Mouse (Mus musculus) layer of hippocampus, adult 2 months (tissue): Measurements from ENCODE around the gene Kcnb1. TPM values are rescaled to one million over a fixed set of nuclear protein-coding genes. Genes with fewer than 3 reads are reported as not detected.

Experiments
- DNase-seq, 2 experiments: peaks; one replicate each; pipeline ENCODE4 v3.0.0; 2022; ENCODE audit warnings: low spot score in 2 of 2
- H3K27ac ChIP-seq: fragments of 200-600 bp; 2 replicates; pipeline ENCODE4 v1.8.1; 2022
- H3K4me3 ChIP-seq: fragments of 200-600 bp; 2 replicates; pipeline ENCODE4 v1.8.1; 2022; ENCODE audit warnings: mild to moderate bottlenecking
- CTCF ChIP-seq: fragments of 200-600 bp; conservative IDR thresholded peaks from 2 replicates; pipeline ENCODE4 v1.8.1; 2022; ENCODE audit warnings: antibody characterized with exemption, mild to moderate bottlenecking, moderate library complexity
- total RNA-seq, 2 experiments: library from RNA; stranded (reverse); gene quantifications; 2 replicates each; pipeline ENCODE4 v1.2.3; 2021

The Kcnb1 gene
- total RNA-seq, 2 experiments from 2014 or later = 103 to 105 TPM

DNA sequence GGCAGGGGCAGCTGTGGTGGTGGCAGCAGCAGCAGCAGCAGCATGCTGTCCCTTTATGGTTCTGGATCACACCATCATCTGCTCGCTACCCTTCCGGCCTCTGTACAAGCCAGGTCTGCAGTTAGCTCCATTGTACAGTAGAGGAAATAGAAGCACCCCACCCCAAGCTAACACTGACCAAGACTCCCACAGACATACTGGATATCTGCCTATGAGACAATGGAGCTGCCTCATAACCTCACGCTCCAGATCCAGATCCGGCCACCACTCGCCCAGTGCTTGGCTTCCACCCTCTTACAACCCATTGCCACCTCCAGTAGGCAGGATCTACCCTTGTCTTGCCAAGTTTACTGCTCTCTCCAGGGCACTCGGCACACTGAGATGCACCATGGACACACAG is 14.7 kb downstream of the Kcnb1 start:
- Histone ChIP-seq H3K27ac (no peak overlapping the region), H3K4me3 (no peak overlapping the region)
- DNase-seq = no peak
- no peak for TF ChIP-seq CTCF

DNA sequence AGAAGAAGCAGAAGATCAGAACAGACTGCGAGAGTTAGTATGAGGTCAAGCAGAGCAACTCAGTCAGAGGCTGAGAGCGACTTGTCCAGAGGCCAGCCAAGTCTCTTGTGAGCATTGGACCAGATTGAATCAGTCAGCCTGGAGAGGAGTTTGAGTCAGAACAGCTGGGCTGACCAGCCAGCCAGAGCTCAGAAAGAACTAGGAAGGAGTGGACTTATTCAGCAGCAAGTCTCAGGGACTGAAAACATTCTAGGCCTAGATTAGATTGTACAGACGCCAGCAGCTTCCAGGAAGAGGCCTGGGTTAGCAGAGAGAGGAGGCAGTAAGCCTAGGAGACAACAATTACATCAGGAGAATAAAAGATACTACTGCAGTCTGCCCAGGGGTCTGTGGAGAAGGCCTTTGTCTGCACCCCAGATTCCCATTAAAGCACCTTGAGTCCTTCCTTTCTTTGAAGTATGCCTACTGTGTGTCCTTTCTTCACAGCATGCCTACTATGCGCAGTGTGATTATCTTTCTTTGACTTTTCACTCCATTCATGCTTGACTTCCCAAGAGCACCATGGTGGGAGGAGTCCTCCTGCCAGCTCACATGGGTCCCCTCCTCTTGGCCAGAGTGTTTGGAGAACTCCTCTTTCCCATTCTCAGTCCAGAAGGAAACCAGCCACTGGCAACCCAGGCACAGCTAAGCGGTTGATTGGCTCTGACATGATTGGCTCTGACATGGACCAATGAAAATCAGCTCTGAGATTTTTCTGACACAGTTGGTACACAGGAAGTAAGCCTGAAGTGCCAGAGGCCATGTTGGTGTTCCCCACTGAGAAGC is 16.7 kb downstream of the Kcnb1 start:
- no peak overlapping the region for H3K4me3 ChIP-seq
- no peak for TF ChIP-seq CTCF
- no peak overlapping the region for H3K27ac ChIP-seq
- DNase-seq = no peak

- peak overlapping the region; percentile 55 for H3K27ac ChIP-seq
- H3K4me3 ChIP-seq = no peak overlapping the region
- no peak for TF ChIP-seq CTCF
- DNase-seq = no peak
These were observed 22.3 kb downstream of the Kcnb1 start for GRCm38 (mm10) chr2:167167515-167168212.

DNA sequence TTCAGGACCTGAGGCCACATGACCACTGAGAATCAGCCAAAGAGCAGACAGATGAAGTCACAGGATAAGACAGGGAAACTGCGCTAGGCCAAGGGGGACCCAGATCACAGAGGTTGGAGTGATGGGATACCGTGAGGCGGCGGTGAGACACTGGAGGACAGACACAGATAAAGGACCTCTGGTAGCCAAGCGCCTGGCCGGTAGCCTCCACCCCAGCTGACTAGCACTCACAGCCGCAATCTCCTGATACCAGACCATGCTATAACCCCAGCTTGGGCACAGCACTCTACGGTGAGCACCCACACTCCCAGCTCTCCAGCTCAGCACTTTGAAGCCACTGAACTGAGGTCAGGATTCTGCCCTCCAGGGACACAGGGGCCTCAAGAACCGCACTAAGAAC is 26.4 kb downstream of the Kcnb1 start:
- no peak overlapping the region for H3K27ac ChIP-seq
- no peak for DNase-seq
- no peak for TF ChIP-seq CTCF
- no peak overlapping the region for H3K4me3 ChIP-seq

DNA sequence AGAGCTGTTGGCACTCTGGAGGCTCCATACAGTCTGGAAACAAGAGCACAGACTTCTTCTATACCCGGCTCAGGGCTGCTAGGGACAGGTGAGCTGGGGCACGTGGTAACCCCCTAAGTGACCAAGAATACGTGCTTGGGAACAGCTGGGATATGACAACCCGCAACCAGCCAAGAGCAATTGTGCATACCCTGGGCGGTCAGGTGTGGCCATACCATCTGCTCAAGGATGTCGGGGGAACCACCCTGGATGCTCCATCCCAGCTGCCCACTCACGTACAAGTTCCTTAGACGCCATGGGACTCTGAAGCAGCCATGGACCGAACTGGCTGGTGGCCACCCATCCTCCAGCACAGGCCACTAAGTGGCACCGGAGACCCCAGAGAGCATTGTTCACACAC is 26.8 kb downstream of the Kcnb1 start:
- TF ChIP-seq CTCF = no peak
- H3K4me3 ChIP-seq = no peak overlapping the region
- peak overlapping the region; percentile 28; the same call in 1 of the 2 replicates for H3K27ac ChIP-seq
- no peak for DNase-seq

- no peak for DNase-seq
- TF ChIP-seq CTCF = no peak
- no peak overlapping the region for H3K4me3 ChIP-seq
These were observed 27.4 kb downstream of the Kcnb1 start for GRCm38 (mm10) chr2:167162516-167163021.

GRCm38 (mm10) chr2:167159721-167160120 is 30.2 kb downstream of the Kcnb1 start:
- TF ChIP-seq CTCF = no peak
- DNase-seq = no peak

More at GRCm38 (mm10) chr2:167162516-167163021, 27.4 kb downstream of the Kcnb1 start:
- H3K27ac ChIP-seq = peak overlapping the region; percentile 28; the same call in 1 of the 2 replicates

GRCm38 (mm10) chr2:167158780-167159179 is 31.2 kb downstream of the Kcnb1 start:
- no peak overlapping the region for H3K27ac ChIP-seq
- TF ChIP-seq CTCF = no peak

More at GRCm38 (mm10) chr2:167159721-167160120, 30.2 kb downstream of the Kcnb1 start:
- Histone ChIP-seq H3K4me3 (no peak overlapping the region), H3K27ac (no peak overlapping the region)

DNA sequence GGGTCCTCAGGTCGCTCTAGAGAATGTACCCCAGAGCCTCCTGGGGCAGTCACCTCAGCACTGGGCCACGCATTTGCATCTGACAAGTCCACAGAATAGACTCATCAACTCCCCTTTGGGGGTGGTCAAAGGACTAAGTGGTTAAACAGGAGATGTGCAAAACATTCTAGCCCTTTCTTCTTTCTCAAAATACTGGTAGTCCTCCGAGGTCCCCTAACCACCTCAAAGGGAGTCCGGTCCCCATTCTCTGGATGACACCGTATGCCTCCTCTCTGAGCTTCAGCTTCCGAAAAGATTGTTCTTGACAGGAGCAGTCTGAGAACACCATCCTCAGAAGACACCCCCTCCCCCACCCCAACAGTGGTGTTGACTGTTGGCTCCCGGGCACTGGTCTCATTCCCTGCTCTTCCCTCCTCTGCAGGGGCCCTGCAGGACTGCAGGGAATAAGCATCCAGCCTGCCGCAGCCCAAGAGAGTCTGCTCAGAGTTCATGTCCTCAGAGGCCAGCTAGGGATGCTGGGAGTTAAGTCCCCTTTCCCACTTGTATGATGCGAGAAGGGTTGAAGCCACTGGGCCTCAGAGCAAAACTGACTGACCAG is 33.7 kb downstream of the Kcnb1 start:
- no peak for TF ChIP-seq CTCF
- no peak for DNase-seq
- Histone ChIP-seq H3K4me3 (no peak overlapping the region), H3K27ac (peak overlapping the region; percentile 83)

More at GRCm38 (mm10) chr2:167158780-167159179, 31.2 kb downstream of the Kcnb1 start:
- H3K4me3 ChIP-seq = no peak overlapping the region
- DNase-seq = no peak

DNA sequence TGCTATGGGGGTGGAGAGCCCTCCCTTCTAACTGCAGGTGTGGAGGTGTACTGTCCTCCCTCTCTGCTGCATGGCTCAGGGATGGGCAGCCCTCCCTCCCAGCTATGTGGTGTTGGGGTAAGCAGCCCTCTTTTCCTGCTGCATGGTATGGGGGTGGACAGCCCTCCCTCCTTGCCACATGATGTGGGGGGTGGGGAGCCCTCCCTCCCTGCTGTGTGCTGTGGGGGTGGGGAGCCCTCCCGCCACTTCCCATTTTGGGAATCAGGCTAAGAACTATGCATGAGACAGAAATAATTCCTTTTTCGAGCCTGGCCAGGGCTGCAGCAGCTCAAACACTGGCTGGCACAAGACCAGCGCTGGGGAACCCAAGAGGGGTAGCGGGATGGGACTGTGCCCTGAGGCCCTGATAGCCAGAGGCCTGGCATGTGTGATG is 34.4 kb downstream of the Kcnb1 start:
- H3K4me3 ChIP-seq = no peak overlapping the region
- TF ChIP-seq CTCF = no peak
- peak overlapping the region; percentile 83 for H3K27ac ChIP-seq
- no peak for DNase-seq

- Histone ChIP-seq H3K27ac (peak overlapping the region; percentile 60), H3K4me3 (no peak overlapping the region)
- no peak for TF ChIP-seq CTCF
- no peak for DNase-seq
These were observed 39.1 kb downstream of the Kcnb1 start for GRCm38 (mm10) chr2:167150880-167151279.

- H3K27ac ChIP-seq = peak overlapping the region; percentile 60
- DNase-seq = no peak
- no peak for TF ChIP-seq CTCF
- no peak overlapping the region for H3K4me3 ChIP-seq
These were observed 39.8 kb downstream of the Kcnb1 start for GRCm38 (mm10) chr2:167150135-167150534.

GRCm38 (mm10) chr2:167149035-167149434 is 40.9 kb downstream of the Kcnb1 start:
- H3K27ac ChIP-seq = no peak overlapping the region
- no peak for DNase-seq
- TF ChIP-seq CTCF = no peak
- no peak overlapping the region for H3K4me3 ChIP-seq
